Mouse (Mus musculus): ENCODE measurements around the gene Abcb9.

The Abcb9 gene

GRCm38 (mm10) chr5:124031068-124031955, 64.3 kb downstream of the Abcb9 start:
- no peak for DNase-seq (ENCODE audit: low read depth)

- DNase-seq (ENCODE audit: low read depth): no peak
Measured at GRCm38 (mm10) chr5:124030386-124031067, 65.1 kb downstream of the Abcb9 start.

- no peak for DNase-seq (ENCODE audit: low read depth)
Measured at GRCm38 (mm10) chr5:124029220-124030035, 66.2 kb downstream of the Abcb9 start.

DNA sequence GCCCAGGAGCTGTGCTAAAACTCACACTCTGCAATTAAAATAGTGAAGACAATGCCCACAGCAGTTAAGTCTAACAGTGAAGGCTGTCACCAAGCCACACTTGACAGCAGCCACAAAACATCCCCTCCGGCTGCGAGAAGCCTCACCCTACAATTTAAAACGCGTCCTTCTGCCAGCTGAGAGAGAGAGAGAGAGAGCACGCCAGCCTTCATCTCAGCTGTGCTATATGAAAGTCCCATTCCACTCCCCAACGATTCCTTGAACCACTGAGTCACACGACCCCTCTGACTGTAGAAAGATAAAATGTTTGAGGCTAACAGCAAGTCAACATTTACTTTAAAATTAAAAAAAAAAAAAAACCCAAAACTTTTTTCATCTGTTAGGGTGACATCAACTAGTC, 66.9 kb downstream of the Abcb9 start:
- no peak for DNase-seq (ENCODE audit: low read depth)

- DNase-seq (ENCODE audit: low read depth): no peak
Measured at GRCm38 (mm10) chr5:124027702-124028470, 67.7 kb downstream of the Abcb9 start.

GRCm38 (mm10) chr5:124026568-124026967, 69.0 kb downstream of the Abcb9 start:
- DNase-seq (ENCODE audit: low read depth): no peak

- DNase-seq (ENCODE audit: low read depth): no peak
Measured at GRCm38 (mm10) chr5:124025587-124026441, 69.8 kb downstream of the Abcb9 start.

DNA sequence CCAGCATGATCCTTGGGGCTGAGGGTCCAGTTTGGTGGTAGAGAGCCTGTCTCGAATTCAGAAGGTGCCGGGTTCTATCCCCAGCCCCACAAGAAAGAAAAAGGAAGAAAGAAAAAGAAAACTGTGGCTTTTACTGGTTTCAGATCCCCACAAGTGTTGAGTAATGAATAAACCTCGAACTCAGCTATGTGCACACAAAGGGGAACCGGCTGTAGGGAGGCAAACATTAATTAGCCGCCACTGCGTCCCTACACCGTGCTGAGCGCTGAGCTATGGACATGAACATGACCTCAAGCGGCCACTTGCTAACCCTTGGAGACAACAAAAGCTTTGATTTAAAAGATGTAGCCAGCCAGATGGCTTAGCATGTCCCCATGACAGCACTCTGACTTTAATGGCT, 70.5 kb downstream of the Abcb9 start:
- no peak for DNase-seq (ENCODE audit: low read depth)

- DNase-seq (ENCODE audit: low read depth): no peak
Measured at GRCm38 (mm10) chr5:124024677-124025076, 70.9 kb downstream of the Abcb9 start.

- no peak for DNase-seq (ENCODE audit: low read depth)
Measured at GRCm38 (mm10) chr5:124022365-124022764, 73.2 kb downstream of the Abcb9 start.

GRCm38 (mm10) chr5:124021701-124022100, 73.9 kb downstream of the Abcb9 start:
- no peak for DNase-seq (ENCODE audit: low read depth)

DNA sequence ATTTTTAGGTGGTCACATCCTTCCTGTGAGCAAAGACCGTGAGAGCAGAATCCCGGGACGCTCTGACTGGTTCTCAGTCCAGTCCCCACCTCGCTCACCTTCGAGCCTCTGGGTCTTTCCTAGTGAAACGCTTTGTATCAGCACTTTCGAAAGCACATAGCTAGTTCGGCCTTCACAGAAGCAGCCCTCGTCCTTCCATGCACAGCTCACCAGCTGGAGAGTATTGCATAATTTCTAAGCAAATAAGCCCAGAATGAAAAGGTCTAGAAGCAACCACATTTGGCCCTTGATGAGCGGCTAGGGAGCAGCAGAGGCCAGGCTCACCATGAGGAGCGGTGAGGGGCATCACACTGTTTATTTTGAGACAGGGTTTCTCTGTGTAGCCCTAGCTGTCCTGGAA, 74.5 kb downstream of the Abcb9 start:
- no peak for DNase-seq (ENCODE audit: low read depth)

DNA sequence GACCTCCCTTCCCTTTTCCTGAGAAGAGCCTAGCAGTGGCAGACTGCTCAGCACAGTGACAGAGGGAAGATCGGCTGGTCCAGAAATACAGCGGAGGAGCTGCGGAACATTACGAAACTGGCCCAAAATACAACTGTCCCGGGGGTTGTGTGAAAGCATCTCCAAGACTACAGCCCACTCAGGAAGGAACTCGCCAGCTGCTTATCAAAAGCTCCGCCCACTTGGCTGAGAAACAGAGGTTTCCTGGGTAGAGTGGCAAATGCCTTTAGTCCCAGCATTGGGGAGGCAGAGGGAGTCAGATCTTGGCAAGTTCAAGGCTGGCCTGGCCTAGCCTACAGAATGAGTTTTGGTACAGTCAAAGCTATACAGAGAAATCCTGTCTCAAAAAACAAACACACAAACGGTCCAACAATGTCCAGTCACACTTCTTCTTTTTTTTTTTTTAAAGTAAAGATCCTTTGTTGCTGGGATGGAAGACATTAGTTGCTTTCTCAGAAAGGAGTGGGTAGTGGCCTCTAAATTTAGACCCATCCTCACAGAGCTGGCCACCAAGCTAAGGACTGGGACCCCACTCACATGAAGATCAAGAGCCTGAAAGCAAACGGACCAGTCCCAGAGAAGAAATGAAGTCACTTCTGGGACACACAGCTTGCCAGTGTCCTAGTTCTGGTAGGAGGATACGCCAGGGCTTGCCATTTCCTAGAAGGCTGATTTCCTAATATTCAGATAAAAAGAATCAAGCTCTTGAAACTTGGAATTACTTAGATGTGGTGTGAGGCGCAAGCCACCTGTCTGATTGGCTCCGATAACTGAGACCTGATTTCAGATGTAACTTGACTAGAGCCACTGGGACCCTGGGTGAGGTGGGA, 76.0 kb downstream of the Abcb9 start:
- no peak for DNase-seq (ENCODE audit: low read depth)

DNA sequence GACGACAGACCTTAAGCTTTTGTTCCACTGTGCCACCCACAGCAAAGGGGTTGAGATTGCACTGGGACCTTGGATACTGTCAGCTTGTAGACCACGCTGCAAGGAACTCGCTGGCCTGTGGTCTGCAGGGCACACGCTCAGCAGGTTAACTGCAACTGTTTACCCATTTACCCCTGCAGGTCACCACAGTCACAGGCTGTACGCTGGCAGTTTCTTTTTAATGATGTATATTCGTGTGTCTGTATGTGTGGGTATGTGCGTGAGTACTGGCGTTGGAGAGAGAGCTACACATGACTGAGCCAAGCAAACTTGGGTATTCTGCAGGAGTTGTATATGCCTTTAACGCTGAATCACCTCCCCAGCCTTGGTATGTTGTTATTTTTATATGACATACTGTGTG, 76.9 kb downstream of the Abcb9 start:
- no peak for DNase-seq (ENCODE audit: low read depth)

DNA sequence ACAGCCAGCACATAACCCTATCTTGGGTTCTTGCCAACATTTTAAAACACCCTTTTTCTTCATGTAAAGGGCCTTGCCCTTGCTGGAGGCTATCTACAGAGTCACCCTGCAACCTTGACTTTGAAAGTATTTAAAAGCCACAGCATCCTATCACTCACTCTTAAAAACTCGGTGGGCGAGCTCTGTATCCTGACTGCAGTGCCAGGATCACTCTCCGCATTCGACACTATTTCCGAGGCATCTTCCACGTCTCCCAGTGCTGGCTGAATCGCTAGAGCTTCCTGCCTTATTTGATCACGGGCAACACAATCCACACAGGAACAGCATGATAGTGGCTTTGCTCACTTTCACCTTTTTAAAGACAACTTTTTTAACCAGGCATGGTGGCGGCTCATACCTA, 77.7 kb downstream of the Abcb9 start:
- no peak for DNase-seq (ENCODE audit: low read depth)

- no peak for DNase-seq (ENCODE audit: low read depth)
Measured at GRCm38 (mm10) chr5:124016291-124016821, 79.2 kb downstream of the Abcb9 start.

DNA sequence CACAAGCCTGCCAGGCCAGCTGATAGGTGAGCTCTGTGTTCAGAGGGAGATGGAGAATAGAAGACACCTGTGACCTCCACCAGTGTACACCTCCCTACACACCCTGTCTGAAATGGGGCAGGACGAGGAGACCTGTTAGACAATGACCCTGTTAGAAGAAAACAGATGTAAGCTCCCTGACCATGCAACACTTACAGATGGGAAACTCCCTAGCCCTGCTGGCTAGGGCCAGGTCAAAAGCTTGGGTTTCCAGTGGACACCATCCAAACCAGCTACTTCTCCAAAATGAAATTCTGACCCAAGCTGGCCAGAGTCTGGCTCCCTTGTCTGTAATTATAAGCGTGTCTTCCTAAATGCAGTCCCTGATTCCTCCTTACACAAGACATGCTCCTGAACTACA, 79.9 kb downstream of the Abcb9 start:
- no peak for DNase-seq (ENCODE audit: low read depth)

DNA sequence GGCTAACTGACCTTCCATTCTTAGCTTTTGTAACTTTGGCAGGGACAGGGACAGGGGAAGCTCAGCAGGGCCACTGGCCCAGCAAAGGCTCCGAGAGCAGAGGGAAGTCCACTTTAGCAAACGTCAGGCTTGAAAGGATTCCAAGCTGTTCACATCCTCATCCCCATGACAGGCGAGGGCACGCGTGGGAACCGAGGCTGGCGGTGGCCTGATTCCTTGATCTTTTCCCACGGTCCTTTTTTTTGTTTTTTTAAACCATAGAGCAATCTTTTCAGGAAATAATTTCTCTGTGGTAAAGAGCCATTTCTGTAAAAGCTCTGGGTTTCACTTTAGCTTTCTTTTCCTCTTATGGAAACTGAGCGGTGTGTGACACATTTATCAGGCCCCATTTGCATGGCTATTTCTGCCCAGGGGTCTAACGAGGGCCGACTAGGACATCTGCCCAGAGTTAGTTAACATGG, 80.8 kb downstream of the Abcb9 start:
- no peak for DNase-seq (ENCODE audit: low read depth)

DNA sequence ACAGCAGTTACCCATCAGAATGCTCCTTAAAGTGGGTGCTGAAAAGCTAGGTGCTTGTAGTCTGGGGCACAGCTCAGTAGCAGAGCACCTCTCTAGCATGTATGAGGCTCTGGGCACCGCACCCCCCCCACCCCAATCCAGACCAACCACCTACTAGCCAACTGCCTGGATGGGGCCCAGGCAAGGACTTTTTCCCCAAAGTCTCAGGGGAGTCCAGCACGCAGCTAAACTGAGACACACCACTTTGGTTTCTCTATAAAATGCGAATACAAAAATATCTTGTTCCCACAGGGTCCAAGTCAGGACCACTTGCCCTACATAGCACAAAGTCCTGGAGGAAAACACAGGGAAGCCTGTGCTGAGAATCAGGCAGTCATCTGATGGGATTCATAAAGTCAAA, 81.4 kb downstream of the Abcb9 start:
- DNase-seq (ENCODE audit: low read depth): no peak
